8 mouse cellular contexts compared by ENCODE assay signal in genomic region chr19:4989434-4990255, GRCm38 (mm10). TPM values are rescaled to one million over a fixed set of nuclear protein-coding genes. Genes with fewer than 3 reads are reported as not detected.
DNase-seq lines count a peak whose midpoint lies in the region; ATAC-seq lines count a peak whose summit lies in the region.

No protein-coding gene starts in this region.

- no peak overlapping the region for H3K9ac ChIP-seq in heart, embryonic 12.5 days

- 18% methylated on average over 46 of the region's 47 CpGs for WGBS in heart, embryonic 12.5 days

- no peak overlapping the region for H3K27ac ChIP-seq in heart, embryonic 12.5 days (ENCODE audit: poor library complexity, severe bottlenecking)

- DNase-seq in heart, postnatal 25 days (ENCODE audit: low spot score) = no peak
- peak; percentile 74 to 78 for DNase-seq in frontal cortex, postnatal 10 days (ENCODE audit: low spot score in 2 of 2)
- DNase-seq in left cerebral cortex, adult 8-10 months (ENCODE audit: low spot score in 2 of 2) = peak; percentile 86 to 89
- DNase-seq in right cerebral cortex, adult 2 months (ENCODE audit: low spot score in 2 of 2) = peak; percentile 82 to 85
- no peak for DNase-seq in natural killer cell, adult 2 months (ENCODE audit: low spot score in 2 of 2)
- DNase-seq in lung, postnatal 10 days = no peak

- peaks cover 45% of the 10 kb centered on the region for H3K27me3 ChIP-seq in heart, embryonic 12.5 days (replicated peaks)

- no peak for ATAC-seq in heart, embryonic 12.5 days (ENCODE audit: insufficient number of reproducible peaks, low FRiP score)
- no peak for ATAC-seq in erythroblast, adult 5-6 weeks (replicated peaks; ENCODE audit: low FRiP score, poor library complexity, severe bottlenecking)

- 0 out of 2 replicates have a peak, but pooled peaks cover 4% of the 10 kb centered on the region for H3K36me3 ChIP-seq in heart, embryonic 12.5 days

- intact Hi-C loops in heart, postnatal 25 days (cut with DNase I) = loop anchor here (10.0 kb wide), 1 partner anchor 365 kb away; the partner anchor contains the start of gene Rce1

- H3K9me3 ChIP-seq in heart, embryonic 12.5 days (replicated peaks) = no peaks in the 10 kb centered on the region

- no peak overlapping the region for H3K4me3 ChIP-seq in heart, embryonic 12.5 days

- peaks cover 44% of the 10 kb centered on the region for H3K4me1 ChIP-seq in heart, embryonic 12.5 days (replicated peaks)

- peak overlapping the region; percentile 6; the same call in 1 of the 2 replicates for H3K4me2 ChIP-seq in heart, embryonic 12.5 days

RNA-seq across cellular contexts. Expression of gene Npas4, which starts 0.5 kb away (rescaled TPM):
- polyA plus RNA-seq in heart, embryonic 12.5 days (2016; fragmentation: Nextera tagmentation; extraction: Ambion mirVana) = 0.08 and 0.13 TPM in 2 replicates
- total RNA-seq in heart, postnatal 25 days (2021) = under 1 TPM in 1 of 2 experiments, not detected in 1; 0.06 TPM
- total RNA-seq in left cerebral cortex, adult 8-10 months (2022) = 10 to 100 TPM in 1 of 4 experiments, 1 to 10 TPM in 3; 6.2 to 16.4 (median 7.4) TPM
- total RNA-seq in erythroblast, adult 5-6 weeks (2015; ENCODE audit: low replicate concordance) = not detected in 2 replicates
- total RNA-seq in erythroblast, adult 5-6 weeks (2017; ENCODE audit: low replicate concordance) = not detected in 2 replicates

RNA-seq across cellular contexts. Expression of gene Mrpl11, which starts 27.7 kb away (rescaled TPM):
- polyA plus RNA-seq in heart, embryonic 12.5 days (2016; fragmentation: Nextera tagmentation; extraction: Ambion mirVana) = 104 and 110 TPM in 2 replicates
- total RNA-seq in heart, postnatal 25 days (2021) = 10 to 100 TPM; 70.9 to 73.2 TPM
- 10 to 100 TPM; 57.1 to 61.5 (median 59.4) TPM for total RNA-seq in left cerebral cortex, adult 8-10 months (2022)
- 3.7 and 4.4 TPM in 2 replicates for total RNA-seq in erythroblast, adult 5-6 weeks (2015; ENCODE audit: low replicate concordance)
- total RNA-seq in erythroblast, adult 5-6 weeks (2017; ENCODE audit: low replicate concordance) = 1.8 and 7.8 TPM in 2 replicates

RNA-seq across cellular contexts. Expression of gene Slc29a2, which starts 34.0 kb away (rescaled TPM):
- 8.7 and 9.9 TPM in 2 replicates for polyA plus RNA-seq in heart, embryonic 12.5 days (2016; fragmentation: Nextera tagmentation; extraction: Ambion mirVana)
- total RNA-seq in heart, postnatal 25 days (2021) = 10 to 100 TPM; 12.2 to 13.3 TPM
- total RNA-seq in left cerebral cortex, adult 8-10 months (2022) = 10 to 100 TPM; 11.6 to 17.6 (median 13.5) TPM
- total RNA-seq in erythroblast, adult 5-6 weeks (2015; ENCODE audit: low replicate concordance) = not detected in 2 replicates
- not detected in 2 replicates for total RNA-seq in erythroblast, adult 5-6 weeks (2017; ENCODE audit: low replicate concordance)

RNA-seq across cellular contexts. Expression of gene Peli3, which starts 46.7 kb away (rescaled TPM):
- polyA plus RNA-seq in heart, embryonic 12.5 days (2016; fragmentation: Nextera tagmentation; extraction: Ambion mirVana) = 0.46 and 0.92 TPM in 2 replicates
- 1 to 10 TPM; 1.0 to 1.3 TPM for total RNA-seq in heart, postnatal 25 days (2021)
- 10 to 100 TPM; 25.3 to 33.8 (median 30.9) TPM for total RNA-seq in left cerebral cortex, adult 8-10 months (2022)
- not detected in 2 replicates for total RNA-seq in erythroblast, adult 5-6 weeks (2015; ENCODE audit: low replicate concordance)
- not detected in 2 replicates for total RNA-seq in erythroblast, adult 5-6 weeks (2017; ENCODE audit: low replicate concordance)

RNA-seq across cellular contexts. Expression of gene B4gat1, which starts 49.0 kb away (rescaled TPM):
- 48.2 and 49.1 TPM in 2 replicates for polyA plus RNA-seq in heart, embryonic 12.5 days (2016; fragmentation: Nextera tagmentation; extraction: Ambion mirVana)
- total RNA-seq in heart, postnatal 25 days (2021) = 10 to 100 TPM; 47.0 to 47.3 TPM
- 100 to 1,000 TPM; 129 to 141 (median 138) TPM for total RNA-seq in left cerebral cortex, adult 8-10 months (2022)
- total RNA-seq in erythroblast, adult 5-6 weeks (2015; ENCODE audit: low replicate concordance) = 0.84 and 1.2 TPM in 2 replicates
- not detected in 2 replicates for total RNA-seq in erythroblast, adult 5-6 weeks (2017; ENCODE audit: low replicate concordance)

Comparison
In these comparisons a context has a peak if more than half of its experiments do, and no peak if none do; other contexts are left out.
1. DNase-seq: peak in frontal cortex, postnatal 10 days (2 of 2), left cerebral cortex, adult 8-10 months (2 of 2) and right cerebral cortex, adult 2 months (2 of 2); none in heart, postnatal 25 days (single experiment), natural killer cell, adult 2 months (0 of 2) and lung, postnatal 10 days (single experiment).
2. RNA of gene Npas4, which starts 0.5 kb away (total RNA-seq): 6.2 to 16.4 TPM in left cerebral cortex, adult 8-10 months; 0.06 TPM in heart, postnatal 25 days and not detected in erythroblast, adult 5-6 weeks; every median in the first group is over 4 times any median in the second.
3. RNA of gene Mrpl11, which starts 27.7 kb away (total RNA-seq): 70.9 to 73.2 TPM in heart, postnatal 25 days and 57.1 to 61.5 TPM in left cerebral cortex, adult 8-10 months; 1.8 to 7.8 TPM in erythroblast, adult 5-6 weeks; every median in the first group is over 4 times any median in the second.
4. RNA of gene Slc29a2, which starts 34.0 kb away (total RNA-seq): 11.6 to 17.6 TPM in left cerebral cortex, adult 8-10 months and 12.2 to 13.3 TPM in heart, postnatal 25 days; not detected in erythroblast, adult 5-6 weeks; every median in the first group is over 10 times any median in the second.